Mouse (Mus musculus) ES-Bruce4 (cell line): ENCODE measurements around the gene Lingo2. TPM values are rescaled to one million over a fixed set of nuclear protein-coding genes. Genes with fewer than 3 reads are reported as not detected.

Source experiments
- H3K27ac ChIP-seq: 2 replicates; pipeline ENCODE4 v1.5.1; 2012; ENCODE audit warnings: low read length, inconsistent platforms; ENCODE audit not compliant: insufficient read depth
- H3K27me3 ChIP-seq: 2 replicates; pipeline ENCODE4 v1.6.1; 2012; ENCODE audit warnings: mild to moderate bottlenecking, low read length, inconsistent platforms; ENCODE audit not compliant: control insufficient read depth, poor library complexity, insufficient read depth, severe bottlenecking
- H3K36me3 ChIP-seq: 2 replicates; pipeline ENCODE4 v1.6.1; 2012; ENCODE audit warnings: inconsistent platforms, mild to moderate bottlenecking, low read length, moderate library complexity; ENCODE audit not compliant: control insufficient read depth, poor library complexity, insufficient read depth, severe bottlenecking
- H3K4me1 ChIP-seq: one replicate; pipeline ENCODE4 v1.8.1; 2011; ENCODE audit warnings: low read length; ENCODE audit not compliant: control insufficient read depth, insufficient read depth
- H3K4me3 ChIP-seq: 2 replicates; pipeline ENCODE4 v1.5.1; 2011; ENCODE audit warnings: low read depth, mild to moderate bottlenecking, low read length
- H3K9ac ChIP-seq: 2 replicates; pipeline ENCODE4 v1.6.1; 2012; ENCODE audit warnings: low read depth, mild to moderate bottlenecking, inconsistent platforms; ENCODE audit not compliant: poor library complexity, severe bottlenecking
- H3K9me3 ChIP-seq: replicated peaks from 2 replicates; pipeline ENCODE4 v1.6.1; 2012; ENCODE audit warnings: mild to moderate bottlenecking, low read length, inconsistent platforms; ENCODE audit not compliant: control insufficient read depth, poor library complexity, insufficient read depth, severe bottlenecking
- CTCF ChIP-seq: IDR thresholded peaks from one replicate; pipeline ENCODE4 v1.8.1; 2011; ENCODE audit warnings: low read depth, low read length
- EP300 ChIP-seq: IDR thresholded peaks from 2 replicates; pipeline ENCODE4 v1.6.1; 2011; ENCODE audit warnings: low read depth, low read length; ENCODE audit not compliant: insufficient read depth
- POLR2A ChIP-seq: IDR thresholded peaks from one replicate; pipeline ENCODE4 v1.8.1; 2011; ENCODE audit warnings: low read length; ENCODE audit not compliant: insufficient read depth
- polyA plus RNA-seq: library from polyadenylated mRNA; stranded (reverse); fragments of >200 nt; gene quantifications from 2 replicates; pipeline ENCODE4 v1.2.4, GENCODE M21; 2011; ENCODE audit warnings: low read depth; ENCODE audit not compliant: missing spikeins, insufficient read depth, insufficient read length

The Lingo2 gene
- polyA plus RNA-seq, 1 experiment, result not detected

- Histone ChIP-seq H3K27me3 (no peaks in the 10 kb centered on the region), H3K9me3 (no peaks in the 10 kb centered on the region), H3K27ac (no peak overlapping the region), H3K36me3 (no peaks in the 10 kb centered on the region), H3K4me3 (no peak overlapping the region), H3K9ac (no peak overlapping the region), H3K4me1 (no peaks in the 10 kb centered on the region)
- TF ChIP-seq CTCF (no peak), EP300 (no peak), POLR2A (no peak)
These were observed 661.9 kb downstream of the Lingo2 start for GRCm38 (mm10) chr4:36289701-36290053.

DNA sequence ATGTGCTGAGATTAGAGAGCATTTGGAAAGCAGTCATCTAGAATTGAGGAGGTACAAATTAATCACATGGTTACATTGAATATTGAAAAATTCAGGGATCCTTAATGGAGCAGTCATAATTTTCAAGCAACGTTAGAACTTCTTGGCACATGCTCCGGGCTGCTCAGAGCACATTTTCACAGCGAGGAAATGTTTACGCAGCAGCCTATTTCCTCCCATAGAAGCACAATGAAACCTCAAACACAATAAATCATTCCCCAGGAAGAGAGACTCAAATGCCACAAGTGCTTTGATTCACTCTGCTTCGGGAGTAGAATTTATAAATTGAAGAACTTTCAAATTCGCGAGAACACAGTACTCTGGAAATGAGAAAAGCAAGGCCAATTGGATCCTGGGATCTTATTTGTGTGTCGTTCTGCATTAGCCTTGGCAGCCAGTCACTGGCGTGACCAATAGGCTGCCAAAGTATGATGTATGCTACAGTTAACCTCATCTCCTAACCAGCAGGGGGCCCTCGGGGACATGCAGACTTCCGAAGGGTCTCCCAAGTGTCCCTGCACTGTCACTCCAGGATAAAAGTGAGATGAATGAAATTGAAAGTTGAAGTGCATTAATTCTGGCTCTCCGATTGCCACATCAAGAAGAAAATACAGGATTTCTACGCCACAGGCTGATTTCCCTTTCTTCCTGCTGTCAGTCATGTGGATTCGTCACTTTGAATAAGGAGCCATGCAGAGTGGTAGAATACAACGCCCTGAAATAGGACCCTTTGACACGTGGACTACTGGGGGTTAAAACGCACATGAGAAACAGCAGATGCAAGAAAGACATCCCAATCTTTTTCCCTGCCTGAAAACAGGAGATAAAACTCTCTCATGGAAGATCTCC, 662.5 kb downstream of the Lingo2 start:
- H3K9ac ChIP-seq, result no peak overlapping the region
- no peaks in the 10 kb centered on the region for H3K36me3 ChIP-seq
- no peak overlapping the region for H3K27ac ChIP-seq
- H3K27me3 ChIP-seq, result no peaks in the 10 kb centered on the region
- H3K4me1 ChIP-seq, result no peaks in the 10 kb centered on the region
- no peaks in the 10 kb centered on the region for H3K9me3 ChIP-seq
- H3K4me3 ChIP-seq, result no peak overlapping the region
- TF ChIP-seq CTCF, result peak; percentile 29
- no peak for TF ChIP-seq EP300

GRCm38 (mm10) chr4:36262436-36263169, 688.9 kb downstream of the Lingo2 start:
- TF ChIP-seq POLR2A, result no peak
- TF ChIP-seq CTCF, result no peak
- Histone ChIP-seq H3K4me3 (no peak overlapping the region), H3K27me3 (no peaks in the 10 kb centered on the region), H3K4me1 (no peaks in the 10 kb centered on the region), H3K9ac (no peak overlapping the region), H3K36me3 (no peaks in the 10 kb centered on the region), H3K27ac (no peak overlapping the region), H3K9me3 (no peaks in the 10 kb centered on the region)

- H3K27me3 ChIP-seq, result no peaks in the 10 kb centered on the region
- TF ChIP-seq EP300, result no peak
- H3K4me1 ChIP-seq, result no peaks in the 10 kb centered on the region
- no peak overlapping the region for H3K4me3 ChIP-seq
- no peaks in the 10 kb centered on the region for H3K9me3 ChIP-seq
- H3K9ac ChIP-seq, result no peak overlapping the region
- H3K36me3 ChIP-seq, result no peaks in the 10 kb centered on the region
- H3K27ac ChIP-seq, result no peak overlapping the region
These were observed 765.2 kb downstream of the Lingo2 start for GRCm38 (mm10) chr4:36186231-36186922.

- Histone ChIP-seq H3K4me1 (no peaks in the 10 kb centered on the region), H3K27ac (no peak overlapping the region), H3K9me3 (no peaks in the 10 kb centered on the region), H3K36me3 (no peaks in the 10 kb centered on the region), H3K4me3 (no peak overlapping the region), H3K27me3 (no peaks in the 10 kb centered on the region), H3K9ac (no peak overlapping the region)
- no peak for TF ChIP-seq CTCF
- TF ChIP-seq EP300, result no peak
- no peak for TF ChIP-seq POLR2A
These were observed 767.9 kb downstream of the Lingo2 start for GRCm38 (mm10) chr4:36183643-36184042.

DNA sequence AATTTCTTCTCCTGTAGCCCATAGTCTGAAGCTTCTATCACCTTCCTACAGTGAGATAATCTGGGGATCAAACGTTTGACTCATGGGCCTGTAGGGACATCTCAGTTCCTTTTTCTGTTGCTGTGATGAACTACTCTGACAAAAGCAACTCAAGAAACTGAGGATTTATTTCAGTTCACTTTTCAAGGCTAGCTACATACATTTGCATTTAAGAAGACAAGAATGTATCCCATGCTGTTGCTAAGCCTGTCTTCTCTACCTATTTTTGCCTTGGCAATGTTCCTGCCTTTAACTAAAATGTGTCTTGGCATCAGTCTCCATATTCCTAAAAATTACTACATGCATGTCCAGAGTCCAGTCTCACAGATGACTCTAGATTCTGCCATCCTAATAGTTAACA, 781.4 kb downstream of the Lingo2 start:
- no peak overlapping the region for H3K27ac ChIP-seq
- no peaks in the 10 kb centered on the region for H3K4me1 ChIP-seq
- H3K9me3 ChIP-seq, result no peaks in the 10 kb centered on the region
- TF ChIP-seq CTCF (no peak), POLR2A (no peak), EP300 (no peak)
- no peaks in the 10 kb centered on the region for H3K36me3 ChIP-seq
- H3K4me3 ChIP-seq, result no peak overlapping the region
- no peaks in the 10 kb centered on the region for H3K27me3 ChIP-seq
- no peak overlapping the region for H3K9ac ChIP-seq
